Mouse (Mus musculus): ENCODE data around the gene Clasp1.

DNA sequence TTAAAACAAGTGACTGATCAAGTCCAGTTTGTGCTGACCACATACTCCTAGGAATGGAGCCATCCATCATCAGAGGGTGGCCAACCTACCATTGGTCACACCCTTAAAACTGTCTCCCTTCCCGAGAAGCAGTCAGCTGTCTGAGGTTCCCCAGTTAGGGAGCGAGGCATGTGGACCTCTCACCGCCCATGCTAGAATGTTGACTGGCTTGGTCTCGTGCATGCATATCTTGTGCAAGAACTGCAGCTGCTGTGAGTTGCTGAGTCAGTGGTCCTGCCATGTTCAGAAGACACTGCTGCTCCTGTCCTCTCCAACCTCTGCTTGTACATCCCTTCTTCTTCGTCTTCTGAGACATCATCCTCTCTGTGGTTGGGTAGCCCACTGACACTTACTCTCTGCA is 22.0 kb downstream of the Clasp1 start:
- no peak for TF ChIP-seq POLR2A (IDR thresholded peaks at IDR 0.05; ENCODE audit: low read depth, low read length)
- no peak for TF ChIP-seq CTCF (IDR thresholded peaks at IDR 0.05; ENCODE audit: extremely low read depth, insufficient read length, insufficient replicate concordance, low read depth, low read length)

All from small intestine, adult 2 months (tissue).